Mouse (Mus musculus) gastrocnemius, postnatal 4 days (tissue): ENCODE measurements around the gene Pwwp2b. TPM values are rescaled to one million over a fixed set of nuclear protein-coding genes. Genes with fewer than 3 reads are reported as not detected.

Experiments
- DNase-seq, 2 experiments: peaks; one replicate each; pipeline ENCODE4 v3.0.0; 2021 to 2022; ENCODE audit warnings: low spot score in 2 of 2, mixed read lengths in 2 of 2
- total RNA-seq, 2 experiments: library from RNA; stranded (reverse); gene quantifications; 2 replicates each; pipeline ENCODE4 v1.2.3; 2021

The Pwwp2b gene
- total RNA-seq, 2 experiments from 2014 or later, result 7.0 to 7.1 TPM

DNA sequence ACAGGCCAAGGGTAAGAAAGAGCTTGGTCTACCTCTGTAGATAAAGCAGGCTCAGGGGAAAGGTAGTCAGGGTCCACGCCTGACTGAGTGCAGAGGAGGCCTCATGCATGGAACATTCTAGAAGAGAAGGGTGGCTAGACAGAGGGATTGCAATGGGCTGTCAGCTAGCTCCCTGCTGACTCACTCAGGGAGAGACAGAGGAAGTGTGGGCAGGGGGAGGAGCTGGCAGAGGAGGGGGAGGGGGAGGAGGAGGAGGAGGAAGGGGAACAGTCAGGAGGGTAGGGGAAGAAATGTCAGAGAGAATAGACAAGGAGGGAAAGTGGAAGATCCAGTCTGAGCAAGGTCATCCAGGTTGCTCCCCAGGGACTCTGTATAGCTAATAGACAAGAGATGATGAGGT, 47.4 kb downstream of the Pwwp2b start:
- DNase-seq, result no peak

DNA sequence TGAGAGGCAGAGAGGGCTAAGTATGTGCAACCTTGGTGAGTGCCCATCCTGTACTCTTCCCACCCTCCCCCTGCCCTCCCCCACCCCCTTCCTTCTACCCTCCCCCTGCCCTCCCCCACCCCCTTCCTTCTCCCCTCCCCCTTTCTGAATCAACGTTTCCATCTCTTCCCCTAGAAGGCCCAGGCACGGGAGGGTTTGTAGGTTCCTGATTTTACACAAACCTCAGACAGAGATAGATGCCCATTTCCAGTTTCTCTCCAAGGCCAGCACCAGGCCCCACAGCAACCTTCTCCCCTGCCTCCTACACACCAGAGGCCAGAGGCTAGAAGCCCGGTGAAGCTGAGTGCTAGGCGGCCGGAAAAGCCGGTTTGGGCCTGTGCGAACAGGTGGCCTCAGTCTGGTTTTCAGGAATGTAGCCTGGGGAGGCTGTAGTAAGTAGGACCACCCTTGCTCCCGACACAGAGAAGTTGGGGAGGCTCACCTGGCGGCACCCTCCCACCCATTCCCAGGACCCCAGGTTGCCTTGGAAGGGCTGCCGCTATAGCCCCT, 48.3 kb downstream of the Pwwp2b start:
- no peak for DNase-seq

DNA sequence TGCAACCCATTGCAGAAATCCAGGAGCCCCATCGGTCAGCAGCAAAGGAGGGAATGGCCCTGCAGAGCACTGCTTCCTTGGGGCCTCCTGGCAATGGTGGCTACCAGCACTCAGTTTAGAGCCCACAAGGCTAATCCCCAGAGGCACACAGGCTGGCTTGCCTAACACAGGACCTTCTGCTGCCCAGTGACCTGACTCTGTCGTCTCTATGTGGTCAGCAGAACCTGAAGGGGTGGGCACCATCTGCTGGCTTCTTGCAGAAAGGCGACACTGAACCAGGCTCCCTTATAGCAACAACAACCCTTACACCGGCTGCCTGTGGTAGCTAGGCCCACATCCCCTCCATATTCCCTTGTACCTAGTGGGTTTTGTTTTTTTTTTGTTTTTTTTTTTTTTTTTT, 50.2 kb downstream of the Pwwp2b start:
- DNase-seq, result no peak

DNA sequence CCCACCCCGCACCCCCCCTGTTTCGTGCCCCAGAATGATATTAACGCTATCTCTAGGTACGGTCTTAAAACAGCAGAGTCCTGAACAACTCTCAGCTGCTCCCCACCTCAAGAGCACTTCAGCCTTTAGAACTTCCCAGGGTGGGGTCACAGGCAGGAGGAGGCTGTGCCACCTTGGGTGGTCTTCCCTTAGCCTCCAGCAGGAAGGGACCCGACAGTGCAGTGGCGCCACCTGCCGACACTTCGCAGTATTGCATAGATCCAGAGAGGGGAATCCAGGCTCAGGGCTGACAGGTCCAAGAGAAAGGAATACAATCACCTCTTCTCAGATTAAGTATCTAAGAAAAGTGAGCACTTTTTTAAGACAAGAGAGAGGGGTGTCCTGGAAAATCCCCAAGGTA, 51.1 kb downstream of the Pwwp2b start:
- DNase-seq, result peak; percentile 84 to 85

DNA sequence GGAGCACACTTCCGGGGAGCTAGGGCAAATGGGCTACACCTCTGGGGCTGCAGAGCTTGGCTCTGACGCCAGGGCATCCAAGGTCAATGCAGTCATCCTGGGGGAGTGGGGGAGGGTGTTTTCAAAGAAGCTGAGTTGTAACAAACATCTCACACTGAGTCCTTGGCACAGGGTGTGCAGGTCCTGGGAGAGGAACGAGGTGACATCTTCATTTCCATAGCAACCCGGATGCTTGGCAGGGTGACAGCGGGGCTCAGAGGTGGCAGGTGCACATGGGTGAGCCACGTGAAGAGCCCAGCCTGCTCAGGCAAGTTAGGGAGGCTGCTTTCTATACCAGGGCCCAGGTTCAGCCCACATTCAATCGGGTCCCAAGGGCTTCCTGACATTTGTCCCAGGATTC, 52.1 kb downstream of the Pwwp2b start:
- DNase-seq, result no peak

DNA sequence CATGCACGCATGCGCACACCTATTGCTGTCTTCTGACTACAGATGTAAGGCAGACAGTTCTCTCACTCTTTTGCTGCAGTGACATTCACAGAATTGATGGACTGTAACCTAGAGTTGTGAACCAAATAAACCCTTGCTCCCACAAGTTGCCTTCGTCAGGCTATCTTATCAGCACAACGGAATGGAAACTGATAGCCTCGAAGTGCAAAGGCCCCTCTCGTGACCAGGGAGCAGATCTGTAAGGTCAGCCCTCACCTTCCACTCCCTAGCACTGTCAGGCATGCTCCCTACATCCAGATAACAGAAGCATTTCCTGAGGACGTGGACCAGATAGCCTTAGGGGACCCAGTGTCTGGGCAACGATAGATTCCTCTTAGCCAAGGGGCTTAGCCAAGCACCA, 53.2 kb downstream of the Pwwp2b start:
- DNase-seq, result no peak

DNA sequence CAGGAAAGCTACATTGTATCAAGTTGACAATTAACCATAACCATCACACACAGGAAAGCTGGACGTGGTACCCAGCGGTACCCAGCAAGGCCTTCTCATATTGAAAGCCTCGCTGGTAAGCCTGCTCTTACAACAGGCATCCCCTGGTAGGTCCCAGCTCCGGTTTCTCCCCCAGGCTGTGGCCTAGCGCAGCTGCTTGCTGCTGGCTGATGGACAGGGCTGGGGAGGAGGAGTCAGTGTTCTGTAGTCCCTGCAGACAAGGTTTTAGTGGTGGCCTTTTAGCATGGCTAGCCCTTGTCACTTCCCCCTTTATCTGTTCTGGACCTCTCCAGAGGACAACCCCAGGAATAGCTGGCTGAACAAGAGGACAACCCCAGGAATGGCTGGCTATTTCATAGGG, 54.0 kb downstream of the Pwwp2b start:
- no peak for DNase-seq

DNA sequence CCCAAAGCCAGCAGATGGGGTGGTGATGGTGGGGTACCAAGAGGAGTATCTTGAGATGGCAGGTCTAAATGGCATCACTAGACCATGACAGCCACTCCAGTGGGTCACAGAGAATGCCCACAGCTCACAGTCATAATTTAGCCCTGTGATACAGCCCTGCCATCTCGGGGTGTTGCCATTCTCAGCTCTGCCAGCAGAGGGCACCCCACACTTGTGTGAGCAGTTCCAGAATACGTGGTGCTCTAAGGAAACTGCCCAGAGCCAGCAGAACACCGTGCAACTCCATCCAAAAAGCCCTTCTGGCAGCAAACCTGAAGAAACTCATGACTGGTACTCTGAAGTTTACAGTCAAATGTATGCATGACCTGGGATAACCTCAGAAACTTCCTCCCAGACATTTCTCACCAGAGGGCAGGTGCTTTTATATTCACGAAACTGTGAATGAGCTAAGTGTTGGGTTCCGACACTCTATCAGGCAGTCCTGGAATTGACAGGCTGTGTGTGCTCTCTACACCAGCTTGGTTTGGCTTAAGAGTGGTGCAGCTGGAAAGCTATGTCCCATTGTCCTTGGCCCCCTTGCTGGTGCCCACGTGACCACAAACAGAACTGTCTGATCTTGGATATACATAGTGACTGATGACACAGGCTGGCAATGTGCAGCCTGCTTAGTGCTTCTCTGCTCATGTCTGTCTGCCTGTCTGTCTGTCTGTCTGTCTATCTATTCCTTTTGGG, 55.2 kb downstream of the Pwwp2b start:
- DNase-seq, result peak; percentile 81 to 89

DNA sequence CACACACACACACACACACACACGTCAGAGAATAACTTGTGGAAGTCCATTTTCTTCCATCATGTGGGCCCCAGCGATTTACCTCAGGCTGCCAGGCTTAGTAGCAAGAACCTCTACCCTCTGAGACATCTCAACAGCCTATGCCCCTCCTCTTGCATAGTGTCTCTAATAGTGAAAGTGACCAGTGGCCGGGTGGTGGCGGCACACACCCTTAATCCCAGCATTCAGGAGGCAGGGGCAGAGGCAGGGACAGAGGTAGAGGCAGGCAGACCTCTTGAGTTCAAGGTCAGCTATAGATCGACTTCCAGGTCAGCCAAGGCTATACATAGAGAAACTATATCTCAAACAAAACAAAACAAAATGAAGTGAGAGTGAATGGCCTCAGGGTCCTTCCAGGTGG, 56.0 kb downstream of the Pwwp2b start:
- no peak for DNase-seq

DNA sequence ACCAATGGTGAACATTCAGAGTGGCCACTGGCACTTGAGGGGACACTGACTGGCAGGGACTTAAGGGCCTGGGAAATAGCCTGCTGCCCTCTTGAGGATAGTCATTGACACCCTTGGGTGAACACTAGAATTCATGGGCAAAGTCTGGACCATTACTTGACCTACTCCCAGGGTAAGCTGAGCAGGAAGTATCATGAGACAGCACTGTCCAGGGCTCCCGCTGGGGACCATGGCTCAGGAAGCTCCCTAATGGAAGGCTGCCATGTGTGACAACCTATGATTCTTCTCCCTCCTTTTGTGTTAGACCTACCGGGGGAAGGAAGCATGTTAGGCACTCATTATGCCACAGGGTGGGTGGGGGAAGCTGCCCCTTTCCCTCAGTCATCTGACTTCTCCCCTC, 58.8 kb downstream of the Pwwp2b start:
- no peak for DNase-seq

DNA sequence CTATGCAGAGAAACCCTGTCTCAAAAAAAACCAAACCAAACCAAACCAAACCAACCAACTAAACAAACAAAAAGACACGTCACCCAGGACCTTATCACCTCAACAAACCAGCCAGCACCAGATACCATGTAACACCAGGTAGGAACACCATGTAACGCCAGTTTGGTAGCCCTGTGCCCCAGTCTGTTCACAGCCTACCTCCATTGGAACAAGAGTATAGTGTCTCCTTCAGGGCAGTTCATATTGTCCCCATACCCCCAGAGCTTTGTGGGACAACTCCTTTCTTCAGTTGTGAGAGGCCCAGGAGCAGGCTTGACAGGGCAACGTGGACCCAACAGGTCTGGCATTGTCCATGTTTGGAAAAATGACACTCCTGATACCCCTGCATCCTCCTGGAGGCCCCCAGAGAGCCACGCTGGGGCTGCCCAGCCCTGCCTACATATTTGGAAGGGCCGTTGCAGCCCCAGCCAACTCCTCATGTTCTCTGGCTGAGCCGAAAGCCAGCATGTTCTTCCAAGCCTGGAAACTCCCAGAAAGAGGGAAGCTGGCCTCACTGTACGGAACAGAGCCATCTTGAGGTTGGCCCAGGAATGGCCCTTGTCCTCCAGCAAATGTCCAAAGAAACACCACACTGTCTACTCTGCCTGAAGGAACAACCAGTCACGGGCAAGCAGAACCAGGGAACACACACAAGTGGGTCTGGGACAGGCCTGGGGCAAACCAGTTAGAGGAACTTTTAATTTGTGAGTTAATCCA, 60.0 kb downstream of the Pwwp2b start:
- peak; percentile 43 to 76 for DNase-seq

DNA sequence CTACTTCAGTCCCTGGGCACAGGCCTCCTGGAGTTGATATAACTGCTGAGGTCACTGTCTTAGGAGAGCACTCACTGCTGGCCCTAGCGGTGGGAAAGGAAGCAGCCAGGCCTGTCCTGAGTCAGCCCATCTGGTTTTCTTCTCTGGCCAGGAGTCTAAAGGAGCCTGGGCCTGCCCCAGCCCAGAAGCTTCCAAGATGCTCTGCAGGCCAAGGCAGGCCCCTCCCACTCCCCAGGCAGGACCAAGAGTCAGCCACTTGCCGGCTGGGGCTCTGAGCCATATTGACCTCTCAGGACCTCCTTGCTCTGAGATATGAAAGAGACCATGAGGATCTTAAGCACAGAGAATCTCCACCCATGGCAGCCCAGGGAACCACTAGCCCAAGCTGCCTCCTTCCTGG, 60.8 kb downstream of the Pwwp2b start:
- DNase-seq, result peak; percentile 68 to 83

DNA sequence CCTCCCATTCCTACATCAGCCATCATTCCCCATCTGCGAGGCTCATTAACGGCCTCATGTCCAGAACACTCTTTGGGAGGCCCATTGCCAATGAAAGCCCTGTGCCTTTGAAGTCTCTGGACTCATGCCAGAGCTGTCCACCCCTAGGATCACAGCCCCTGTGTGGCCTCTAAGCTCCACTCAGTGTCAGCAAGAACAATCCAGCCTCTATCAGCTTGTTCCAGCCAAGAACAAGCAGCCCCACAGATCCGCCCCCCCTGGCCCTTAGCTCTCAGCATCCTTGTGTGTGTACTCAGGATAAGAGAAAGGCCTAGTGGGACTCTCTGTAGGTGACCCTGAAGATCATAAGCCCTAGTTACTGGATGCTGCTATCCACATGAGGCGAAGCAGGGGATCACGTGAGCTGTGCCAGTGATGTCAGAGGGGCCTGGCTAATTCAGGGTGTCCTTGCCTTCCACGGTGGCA, 62.2 kb downstream of the Pwwp2b start:
- DNase-seq, result no peak

DNA sequence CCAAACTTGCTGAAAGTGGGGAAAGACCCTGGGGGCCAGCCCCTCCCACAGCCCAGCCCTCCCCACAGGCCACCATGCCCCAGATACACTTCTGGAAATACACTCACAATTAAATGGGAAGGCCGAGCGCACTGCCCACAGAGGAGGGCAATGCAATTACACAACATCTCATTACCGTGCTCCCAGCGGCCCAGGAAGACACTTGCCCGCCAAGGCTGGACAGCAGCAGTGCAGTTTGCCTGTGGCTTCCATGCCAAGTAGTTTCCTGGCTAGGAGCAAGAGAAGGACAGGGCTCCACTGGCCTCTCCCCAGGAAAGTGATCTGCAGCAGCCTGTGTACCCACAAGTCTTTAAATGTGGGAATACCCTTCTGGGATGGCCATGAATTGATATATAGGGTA, 64.4 kb downstream of the Pwwp2b start:
- no peak for DNase-seq

DNA sequence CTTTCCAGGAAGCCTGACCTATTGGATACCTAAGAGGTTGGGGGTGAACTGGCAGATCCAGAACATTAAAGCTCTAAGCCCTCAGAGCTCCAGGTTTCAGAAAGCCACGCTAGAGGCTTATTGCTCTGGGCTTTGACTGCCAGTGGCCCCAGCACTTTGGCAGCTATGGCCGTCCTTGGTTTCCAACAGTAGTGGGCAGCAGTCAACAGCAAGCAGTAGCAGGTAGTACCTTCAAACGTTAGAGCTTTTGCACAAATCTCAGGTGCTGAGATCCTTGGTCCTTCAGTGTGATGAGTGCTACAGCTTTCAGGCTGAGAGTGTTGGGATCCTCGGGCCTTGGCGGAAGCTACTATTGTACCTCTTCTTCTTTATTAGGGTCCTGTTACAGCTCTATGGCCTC, 65.1 kb downstream of the Pwwp2b start:
- DNase-seq, result no peak

DNA sequence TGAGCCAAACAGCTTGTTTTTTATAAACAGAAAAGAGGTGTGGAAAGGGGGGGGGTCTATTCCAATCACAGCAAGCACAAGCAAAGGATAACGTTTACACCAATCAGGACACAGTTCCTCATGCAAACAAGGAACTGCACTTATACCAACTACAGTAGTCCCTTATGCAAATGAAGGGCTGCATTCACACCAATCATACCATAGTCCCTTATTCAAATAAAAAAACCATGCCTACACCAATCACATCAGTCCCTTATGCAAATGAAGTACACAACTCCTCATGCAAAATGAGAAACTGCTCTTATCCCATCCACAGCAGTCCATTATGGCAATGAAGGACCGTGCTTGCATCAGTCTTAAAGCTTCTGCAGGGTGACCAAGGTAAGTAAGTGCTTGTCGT, 66.4 kb downstream of the Pwwp2b start:
- DNase-seq, result no peak

DNA sequence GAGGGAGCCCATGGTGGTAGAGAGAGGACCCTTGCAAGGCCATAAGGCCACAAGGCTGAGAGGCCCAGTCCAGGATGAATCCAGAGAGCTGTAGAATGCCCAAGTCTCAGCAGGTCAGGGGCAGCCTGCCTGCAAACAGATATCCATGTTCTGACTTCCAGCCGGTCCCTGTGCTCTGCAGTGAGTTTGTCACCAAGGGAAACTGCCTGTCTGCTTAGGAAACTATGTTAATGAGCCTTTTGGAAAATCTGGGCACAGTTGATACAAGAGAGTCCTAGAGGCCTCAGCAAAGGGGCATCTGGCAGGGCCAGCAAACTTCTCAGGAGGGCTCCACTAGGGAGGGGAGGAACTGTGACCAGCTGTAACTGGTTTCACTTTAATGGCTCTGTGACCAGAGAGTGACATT, 70.7 kb downstream of the Pwwp2b start:
- DNase-seq, result no peak

Other genes starting within 250 kb of the Pwwp2b start
- 1 to 10 TPM; 3.7 to 3.9 TPM for gene Dpysl4, start 162.5 kb upstream of the Pwwp2b start, total RNA-seq
- gene Lrrc27, start 35.5 kb upstream of the Pwwp2b start, total RNA-seq, result 1 to 10 TPM; 2.0 to 2.2 TPM
- 1 to 10 TPM; 1.6 to 1.7 TPM for gene Stk32c, start 35.2 kb upstream of the Pwwp2b start, total RNA-seq
- 100 to 1,000 TPM; 104 TPM for gene Inpp5a, start 140.6 kb downstream of the Pwwp2b start, total RNA-seq